Mouse (Mus musculus): ENCODE measurements around the gene Gm11060. TPM values are rescaled to one million over a fixed set of nuclear protein-coding genes. Genes with fewer than 3 reads are reported as not detected.
A peak's percentile ranks its signal among the peaks of the same experiment; 100 is the strongest.

Gene Gm11060
- polyA plus RNA-seq, 1 experiment from 2014 or later = not detected

DNA sequence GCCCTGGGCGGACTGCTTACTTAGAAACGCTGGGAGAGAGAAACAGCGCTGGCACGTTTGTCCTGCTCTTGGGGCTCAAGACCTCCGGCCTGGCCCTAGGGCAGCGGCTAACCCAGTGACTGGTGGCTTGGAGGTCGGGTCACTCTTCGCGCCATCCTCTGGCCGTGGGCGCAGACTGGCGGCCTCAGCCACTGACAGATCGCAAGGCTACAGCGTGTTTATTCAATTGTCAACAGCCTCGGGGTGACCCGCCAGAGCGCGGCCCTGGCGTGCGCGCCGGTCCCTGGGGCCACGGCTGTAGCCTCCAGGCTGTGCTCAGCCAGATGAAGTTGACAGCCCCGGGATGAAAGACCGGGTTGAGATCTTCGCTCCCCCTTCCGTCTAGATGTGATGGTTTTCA lies 31.1 kb downstream of the Gm11060 start:
- H3K9me3 ChIP-seq = no peaks in the 10 kb centered on the region
- 0 out of 2 replicates have a peak overlapping the region, but pooled peaks have one; percentile 1 for H3K4me3 ChIP-seq (replicated peaks)
- peak overlapping the region; percentile 39 for H3K4me2 ChIP-seq
- WGBS = 1% methylated on average over 27 of the region's 27 CpGs
- no peaks in the 10 kb centered on the region for H3K36me3 ChIP-seq
- ATAC-seq (ENCODE audit: insufficient read depth, low FRiP score, low read depth) = no peak
- H3K9ac ChIP-seq = no peak overlapping the region
- peaks cover 19% of the 10 kb centered on the region for H3K4me1 ChIP-seq
- H3K27ac ChIP-seq = no peak overlapping the region
- peaks cover 81% of the 10 kb centered on the region for H3K27me3 ChIP-seq (replicated peaks)

DNA sequence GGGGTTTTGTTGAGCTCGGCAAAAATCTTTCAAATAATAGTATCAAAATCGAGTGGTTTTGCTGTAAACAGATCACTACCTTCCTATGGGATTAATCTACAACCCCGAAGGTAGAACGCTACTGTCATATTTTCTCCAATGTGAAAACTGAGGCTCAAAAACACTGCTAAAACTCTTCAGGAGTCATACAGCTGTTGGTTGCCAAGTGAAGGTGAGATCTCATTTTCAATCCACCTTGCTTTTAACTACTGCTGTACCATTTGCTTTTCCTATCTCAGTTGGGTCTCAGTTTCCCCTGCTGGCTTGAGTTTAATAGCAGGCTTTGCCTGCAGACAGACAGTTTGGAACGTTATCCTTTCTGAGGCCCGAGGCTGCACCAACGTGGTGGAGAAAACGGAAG lies 31.6 kb downstream of the Gm11060 start:
- WGBS = 7% methylated on average over 8 of the region's 8 CpGs
- peaks cover 19% of the 10 kb centered on the region for H3K4me1 ChIP-seq
- peaks cover 81% of the 10 kb centered on the region for H3K27me3 ChIP-seq (replicated peaks)
- H3K9ac ChIP-seq = no peak overlapping the region
- no peak for ATAC-seq (ENCODE audit: insufficient read depth, low FRiP score, low read depth)
- H3K27ac ChIP-seq = no peak overlapping the region
- H3K4me2 ChIP-seq = no peak overlapping the region
- 0 out of 2 replicates have a peak overlapping the region, but pooled peaks have one; percentile 12 for H3K4me3 ChIP-seq (replicated peaks)
- H3K9me3 ChIP-seq = no peaks in the 10 kb centered on the region
- no peaks in the 10 kb centered on the region for H3K36me3 ChIP-seq

DNA sequence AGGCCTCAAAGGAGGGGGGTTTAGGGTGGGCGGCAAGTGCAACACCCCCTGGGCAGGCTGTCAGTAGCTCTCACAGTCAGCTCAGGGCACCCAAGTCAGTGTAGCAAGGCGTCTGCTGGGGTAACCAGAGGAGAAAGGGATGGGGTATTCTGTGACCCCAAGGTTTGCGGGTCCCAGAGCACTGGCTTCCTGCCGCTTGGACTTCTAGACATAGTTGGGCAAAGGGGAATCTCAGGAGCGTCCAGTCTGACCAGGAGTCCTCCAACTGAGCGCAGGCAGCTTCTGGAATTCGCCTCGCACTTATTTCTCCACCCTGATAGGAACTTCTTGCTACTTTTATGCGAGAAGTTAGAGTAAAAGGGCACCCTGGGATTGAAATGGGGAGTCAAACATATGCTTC lies 32.1 kb downstream of the Gm11060 start:
- Histone ChIP-seq H3K36me3 (no peaks in the 10 kb centered on the region), H3K27me3 (replicated peaks) (peaks cover 84% of the 10 kb centered on the region), H3K4me3 (replicated peaks) (0 out of 2 replicates have a peak overlapping the region, but pooled peaks have one; percentile 12), H3K4me2 (no peak overlapping the region), H3K9me3 (no peaks in the 10 kb centered on the region), H3K4me1 (peaks cover 19% of the 10 kb centered on the region), H3K9ac (no peak overlapping the region), H3K27ac (no peak overlapping the region)
- WGBS = 11% methylated on average over 9 of the region's 9 CpGs
- no peak for ATAC-seq (ENCODE audit: insufficient read depth, low FRiP score, low read depth)

DNA sequence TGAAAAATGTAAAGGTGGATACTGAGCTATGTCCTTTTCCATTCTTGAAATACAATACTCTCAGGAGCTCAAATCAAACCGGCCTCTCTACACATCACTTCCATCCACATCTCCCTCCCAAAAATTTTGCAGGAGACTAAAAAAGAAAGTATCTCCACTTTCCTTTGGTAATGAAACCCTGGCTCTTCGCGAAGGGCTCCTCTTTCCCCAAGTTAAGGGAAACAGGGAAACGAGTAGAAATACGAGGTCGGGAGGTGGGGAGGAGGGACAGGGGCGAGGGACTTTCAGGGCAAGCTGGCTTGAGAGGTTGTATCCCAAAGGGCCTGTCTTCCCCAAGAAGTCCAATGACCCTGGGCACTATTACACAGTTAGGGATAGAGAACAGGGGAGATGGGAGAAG lies 32.6 kb downstream of the Gm11060 start:
- Histone ChIP-seq H3K4me2 (no peak overlapping the region), H3K36me3 (no peaks in the 10 kb centered on the region), H3K4me3 (replicated peaks) (no peak overlapping the region), H3K9me3 (no peaks in the 10 kb centered on the region), H3K4me1 (peaks cover 19% of the 10 kb centered on the region), H3K27me3 (replicated peaks) (peaks cover 82% of the 10 kb centered on the region), H3K27ac (no peak overlapping the region), H3K9ac (no peak overlapping the region)
- 0% methylated on average over 7 of the region's 7 CpGs for WGBS
- no peak for ATAC-seq (ENCODE audit: insufficient read depth, low FRiP score, low read depth)

DNA sequence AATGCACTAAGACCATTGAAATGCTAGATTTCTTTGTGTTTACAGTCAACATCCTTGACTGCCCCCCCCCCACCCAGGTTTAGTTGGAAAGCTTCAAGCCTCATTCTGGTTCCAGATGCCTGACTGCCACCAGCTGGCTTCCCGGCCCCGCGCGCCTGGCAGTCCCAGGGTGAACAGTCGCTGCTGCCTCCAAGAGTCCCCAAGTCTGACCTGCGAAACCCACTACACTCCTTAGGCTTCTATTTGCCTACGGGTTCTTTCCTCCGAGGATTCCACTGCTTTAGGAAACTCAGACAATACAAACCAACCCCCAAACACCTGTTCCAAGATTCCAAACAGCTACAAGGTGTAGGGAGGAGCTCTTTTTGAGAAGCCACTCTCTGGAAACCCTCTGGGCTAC lies 33.4 kb downstream of the Gm11060 start:
- Histone ChIP-seq H3K27ac (no peak overlapping the region), H3K27me3 (replicated peaks) (peaks cover 85% of the 10 kb centered on the region), H3K4me2 (no peak overlapping the region), H3K9ac (no peak overlapping the region), H3K9me3 (no peaks in the 10 kb centered on the region), H3K4me3 (replicated peaks) (peak overlapping the region; percentile 41), H3K4me1 (peaks cover 19% of the 10 kb centered on the region), H3K36me3 (no peaks in the 10 kb centered on the region)
- no peak for ATAC-seq (ENCODE audit: insufficient read depth, low FRiP score, low read depth)
- 3% methylated on average over 8 of the region's 8 CpGs for WGBS

DNA sequence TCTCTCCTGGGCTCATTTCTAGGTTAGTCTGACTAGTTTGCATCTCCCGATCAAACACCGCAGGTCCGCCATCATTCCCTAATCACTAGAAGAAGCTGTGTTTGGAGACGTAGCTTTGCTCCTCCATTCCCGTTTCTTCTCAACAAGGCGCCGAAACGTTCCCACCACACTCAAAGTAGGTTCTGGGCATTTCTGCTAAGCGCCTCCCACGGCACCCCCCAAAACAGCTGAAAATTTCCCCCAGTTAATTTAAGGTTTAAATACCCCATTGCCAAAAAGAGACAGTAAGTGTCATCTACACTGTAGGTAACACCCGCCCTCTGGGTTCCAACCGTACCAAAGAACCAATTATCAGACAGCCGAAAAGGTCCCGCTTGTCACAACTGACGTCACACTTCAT lies 33.8 kb downstream of the Gm11060 start:
- WGBS = 3% methylated on average over 15 of the region's 15 CpGs
- Histone ChIP-seq H3K9me3 (no peaks in the 10 kb centered on the region), H3K27ac (no peak overlapping the region), H3K4me3 (replicated peaks) (peak overlapping the region; percentile 41), H3K4me2 (no peak overlapping the region; the same call in 1 of the 2 replicates), H3K36me3 (no peaks in the 10 kb centered on the region), H3K9ac (no peak overlapping the region), H3K27me3 (replicated peaks) (peaks cover 85% of the 10 kb centered on the region), H3K4me1 (peaks cover 20% of the 10 kb centered on the region)
- ATAC-seq (ENCODE audit: insufficient read depth, low FRiP score, low read depth) = no peak

DNA sequence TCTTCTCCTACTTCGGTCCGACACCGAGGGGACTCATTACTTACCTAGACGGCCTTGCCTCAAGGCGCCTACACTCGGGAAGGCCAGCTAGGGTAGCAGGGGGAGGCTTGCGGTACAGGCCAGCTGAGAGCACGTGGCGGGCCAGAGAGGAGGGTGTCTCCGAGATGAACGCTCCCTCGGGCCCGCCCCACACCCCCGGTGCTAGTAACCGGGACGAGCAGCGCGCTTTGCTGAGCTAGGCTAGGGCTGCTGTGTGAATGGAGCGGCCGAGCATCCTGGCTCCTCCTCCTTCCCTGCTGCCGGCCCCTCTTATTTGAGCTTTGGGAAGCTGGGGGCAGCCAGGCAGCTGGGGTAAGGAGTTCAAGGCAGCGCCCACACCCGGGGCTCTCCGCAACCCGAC lies 34.5 kb downstream of the Gm11060 start, which contains the start of gene Wt1:
Wt1 (plus strand) TSS at position 251 of the 400 bp plus-strand sequence.
- peak within 1 kb of the TSS; percentile 53 for H3K4me2 ChIP-seq
- H3K36me3 ChIP-seq = no peaks in the 10 kb centered on the region
- peaks cover 23% of the 10 kb centered on the region for H3K4me1 ChIP-seq
- peak within 1 kb of the TSS; percentile 45; the same call in 1 of the 2 replicates for H3K27ac ChIP-seq
- peaks cover 87% of the 10 kb centered on the region for H3K27me3 ChIP-seq (replicated peaks)
- WGBS = under 1% methylated on average over 21 of the region's 25 CpGs
- H3K4me3 ChIP-seq (replicated peaks) = peak within 1 kb of the TSS; percentile 41
- peak; percentile 78 for ATAC-seq (ENCODE audit: insufficient read depth, low FRiP score, low read depth)
- H3K9me3 ChIP-seq = no peaks in the 10 kb centered on the region
- H3K9ac ChIP-seq = 0 out of 2 replicates have a peak within 1 kb of the TSS, but pooled peaks have one; percentile 6

DNA sequence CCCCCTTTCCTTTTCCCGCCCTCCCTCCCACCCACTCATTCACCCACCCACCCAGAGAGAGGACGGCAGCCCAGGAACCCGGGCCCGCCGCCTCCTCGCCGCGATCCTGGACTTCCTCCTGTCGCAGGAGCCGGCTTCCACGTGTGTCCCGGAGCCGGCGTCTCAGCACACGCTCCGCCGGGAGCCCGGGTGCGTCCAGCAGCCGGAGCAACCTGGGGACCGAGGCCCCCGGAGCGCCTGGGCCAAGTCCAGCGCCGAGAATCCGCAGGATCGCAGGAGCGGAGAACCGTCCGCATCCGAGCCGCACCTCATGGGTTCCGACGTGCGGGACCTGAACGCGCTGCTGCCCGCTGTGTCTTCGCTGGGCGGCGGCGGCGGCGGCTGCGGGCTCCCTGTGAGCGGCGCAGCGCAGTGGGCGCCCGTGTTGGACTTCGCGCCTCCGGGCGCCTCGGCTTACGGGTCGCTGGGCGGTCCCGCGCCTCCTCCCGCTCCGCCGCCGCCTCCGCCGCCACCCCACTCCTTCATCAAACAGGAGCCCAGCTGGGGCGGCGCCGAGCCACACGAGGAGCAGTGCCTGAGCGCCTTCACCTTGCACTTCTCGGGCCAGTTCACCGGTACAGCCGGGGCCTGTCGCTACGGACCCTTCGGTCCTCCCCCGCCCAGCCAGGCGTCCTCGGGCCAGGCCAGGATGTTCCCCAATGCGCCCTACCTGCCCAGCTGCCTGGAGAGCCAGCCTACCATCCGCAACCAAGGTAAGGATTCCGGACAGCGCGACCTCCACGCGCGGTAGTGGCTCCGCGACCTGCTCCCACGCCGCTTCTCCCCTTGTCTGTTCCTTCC lies 35.1 kb downstream of the Gm11060 start:
- Histone ChIP-seq H3K4me1 (peaks cover 23% of the 10 kb centered on the region), H3K27me3 (replicated peaks) (peaks cover 89% of the 10 kb centered on the region), H3K27ac (peak overlapping the region; percentile 45; the same call in 1 of the 2 replicates), H3K4me3 (replicated peaks) (peak overlapping the region; percentile 41), H3K9me3 (no peaks in the 10 kb centered on the region), H3K36me3 (no peaks in the 10 kb centered on the region), H3K9ac (0 out of 2 replicates have a peak overlapping the region, but pooled peaks have one; percentile 6), H3K4me2 (peak overlapping the region; percentile 53)
- WGBS = 1% methylated on average over 82 of the region's 92 CpGs
- peak; percentile 19; the same call in 1 of the 2 replicates for ATAC-seq (ENCODE audit: insufficient read depth, low FRiP score, low read depth)

DNA sequence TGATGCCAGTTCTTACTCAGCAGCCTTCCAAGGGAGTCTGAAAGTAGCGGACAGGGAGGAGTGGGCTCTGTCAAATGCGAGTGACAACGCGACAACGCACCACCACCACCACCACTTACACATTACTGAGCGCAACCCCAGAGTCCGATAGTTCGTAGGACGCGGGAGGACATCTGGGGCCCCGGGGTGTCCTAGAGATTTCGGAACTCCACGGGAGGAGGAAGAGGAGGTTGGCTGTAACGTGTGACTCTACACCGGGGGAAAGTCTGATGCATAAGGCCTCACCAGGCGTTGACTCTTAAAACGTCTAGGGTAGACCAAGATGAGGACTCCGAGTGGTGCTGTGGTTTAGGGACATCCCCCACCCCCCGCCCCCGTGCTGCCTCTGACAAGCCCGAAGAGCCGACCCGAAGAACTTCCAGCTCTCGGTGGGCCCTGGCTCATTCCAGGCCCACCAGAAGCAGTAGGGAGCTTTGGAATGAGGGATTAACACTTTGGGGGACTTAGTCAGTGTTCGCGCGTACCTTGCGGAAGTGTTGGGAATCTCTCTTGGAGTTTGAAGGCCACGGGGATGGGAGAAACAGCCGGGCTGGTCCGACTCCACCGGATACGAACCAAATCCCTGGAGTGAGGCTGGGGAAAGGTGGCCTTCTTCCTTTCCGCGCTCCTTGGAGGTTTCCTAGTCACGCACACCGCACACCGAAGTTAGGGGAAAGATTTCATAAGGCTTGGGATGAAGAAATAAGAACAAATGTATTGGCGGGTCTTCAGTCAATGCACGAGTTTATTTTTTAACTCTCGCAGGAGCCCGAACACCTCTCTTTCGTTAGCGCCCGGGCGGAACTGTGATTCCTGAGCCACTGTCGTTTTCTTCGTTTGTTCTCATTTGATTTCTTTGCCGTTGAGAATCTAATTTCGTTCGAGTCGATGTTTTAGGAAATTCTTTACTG lies 36.0 kb downstream of the Gm11060 start:
- H3K27me3 ChIP-seq (replicated peaks) = peaks cover 91% of the 10 kb centered on the region

DNA sequence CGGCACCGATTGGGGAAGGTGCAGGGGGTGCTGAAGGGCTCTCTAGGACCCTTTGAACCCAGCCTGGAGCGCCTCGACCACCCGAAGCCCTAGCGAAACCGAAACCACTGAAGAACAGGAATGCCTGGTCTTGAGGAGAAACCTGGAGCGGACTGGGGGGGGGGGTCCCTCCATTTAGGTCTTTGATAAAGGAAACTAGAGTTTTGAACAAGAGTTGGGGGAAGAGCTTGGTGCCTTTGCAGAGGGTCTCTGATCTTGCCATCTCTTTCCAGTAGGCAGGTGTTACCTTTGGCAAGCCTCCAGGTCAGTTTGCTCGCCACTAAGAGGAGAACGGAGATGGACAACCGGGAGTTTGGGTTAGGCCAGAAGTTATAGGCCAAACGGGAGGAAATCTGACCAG lies 36.7 kb downstream of the Gm11060 start:
- no peaks in the 10 kb centered on the region for H3K36me3 ChIP-seq
- WGBS = 7% methylated on average over 12 of the region's 12 CpGs
- ATAC-seq (ENCODE audit: insufficient read depth, low FRiP score, low read depth) = no peak
- peak overlapping the region; percentile 41 for H3K4me3 ChIP-seq (replicated peaks)
- no peak overlapping the region for H3K27ac ChIP-seq
- H3K4me2 ChIP-seq = peak overlapping the region; percentile 9
- H3K27me3 ChIP-seq (replicated peaks) = peaks cover 92% of the 10 kb centered on the region
- no peaks in the 10 kb centered on the region for H3K9me3 ChIP-seq
- H3K9ac ChIP-seq = no peak overlapping the region
- H3K4me1 ChIP-seq = peaks cover 21% of the 10 kb centered on the region

More for the DNA sequence above, 36.0 kb downstream of the Gm11060 start:
- ATAC-seq (ENCODE audit: insufficient read depth, low FRiP score, low read depth) = no peak
- Histone ChIP-seq H3K27ac (no peak overlapping the region), H3K36me3 (no peaks in the 10 kb centered on the region), H3K9me3 (no peaks in the 10 kb centered on the region), H3K4me1 (peaks cover 25% of the 10 kb centered on the region), H3K4me3 (replicated peaks) (peak overlapping the region; percentile 41), H3K4me2 (peak overlapping the region; percentile 53), H3K9ac (0 out of 2 replicates have a peak overlapping the region, but pooled peaks have one; percentile 6)
- WGBS = 2% methylated on average over 52 of the region's 52 CpGs

DNA sequence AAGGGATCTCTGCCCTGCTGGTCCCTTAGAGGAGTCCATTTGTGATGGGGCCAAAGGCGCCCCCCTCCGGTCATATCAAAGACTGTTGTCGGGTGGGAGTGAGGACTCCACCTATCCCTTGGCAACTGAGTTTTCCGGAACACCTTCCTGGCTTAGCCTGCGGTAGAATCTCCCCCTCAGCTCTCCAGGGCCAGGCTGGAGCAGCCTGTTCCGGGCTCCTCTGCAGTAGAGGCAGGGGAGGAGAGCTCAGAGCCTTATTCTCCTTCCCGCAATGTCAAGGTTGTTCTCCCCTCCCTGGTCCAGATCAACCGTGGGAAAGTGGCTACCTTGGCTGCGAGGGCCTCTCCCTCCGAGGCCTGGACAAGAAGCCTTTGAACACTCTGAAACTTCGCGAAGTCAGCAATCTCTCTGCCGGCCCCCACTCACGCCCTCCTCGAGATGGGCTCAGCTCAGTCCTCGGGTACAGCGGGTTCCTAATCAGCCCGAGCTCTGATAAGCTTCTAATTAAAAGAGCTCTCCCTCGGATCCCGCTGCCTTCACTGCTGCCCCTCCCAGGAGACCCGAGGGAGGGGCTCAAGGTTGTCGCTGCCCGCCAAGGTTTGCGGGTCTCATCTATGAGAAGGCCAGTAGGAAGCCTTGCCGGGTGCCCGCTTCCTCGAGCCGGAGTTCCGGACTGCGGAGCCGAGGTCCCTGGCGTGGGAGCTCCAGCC lies 38.7 kb downstream of the Gm11060 start:
- Histone ChIP-seq H3K36me3 (no peaks in the 10 kb centered on the region), H3K27ac (no peak overlapping the region), H3K4me3 (replicated peaks) (peak overlapping the region; percentile 41), H3K9me3 (no peaks in the 10 kb centered on the region), H3K27me3 (replicated peaks) (peaks cover 92% of the 10 kb centered on the region), H3K9ac (no peak overlapping the region), H3K4me2 (peak overlapping the region; percentile 33), H3K4me1 (peaks cover 24% of the 10 kb centered on the region)
- WGBS = 9% methylated on average over 32 of the region's 32 CpGs
- ATAC-seq (ENCODE audit: insufficient read depth, low FRiP score, low read depth) = no peak

Measured in stomach, embryonic 15.5 days (tissue).